Mouse (Mus musculus) liver, embryonic 14.5 days (tissue): ENCODE data around the gene Afdn.

ENCODE experiments used
- CTCF ChIP-seq: IDR thresholded peaks from 2 replicates; pipeline ENCODE4 v1.5.1; 2016; ENCODE audit warnings: antibody characterized with exemption, low read depth, control low read depth
- EP300 ChIP-seq: IDR thresholded peaks from 2 replicates; pipeline ENCODE4 v1.6.1; 2016; ENCODE audit warnings: antibody characterized with exemption, low read depth

DNA sequence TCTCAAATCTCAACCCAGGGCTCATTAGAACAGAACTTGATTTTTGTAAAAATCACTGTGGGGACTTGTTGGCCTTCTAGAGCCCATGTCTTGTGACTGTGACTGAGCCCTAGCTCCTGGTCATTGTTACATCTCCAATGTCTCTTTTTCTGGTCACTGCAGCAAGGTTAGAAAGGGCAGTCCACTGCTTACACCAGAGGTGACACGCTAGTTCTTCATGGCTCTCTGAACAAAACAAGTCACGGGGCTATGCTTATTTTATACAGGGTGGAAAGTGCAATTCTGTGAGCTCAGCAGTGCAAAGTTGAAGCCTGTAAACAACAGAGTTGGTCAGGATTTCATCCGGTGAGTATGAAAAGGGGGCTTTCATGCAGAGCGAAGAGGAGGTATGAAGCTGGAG, 6.4 kb upstream of the Afdn start:
- TF ChIP-seq CTCF (no peak), EP300 (no peak)
